Mouse (Mus musculus) testis, postnatal 14 days (tissue): ENCODE measurements at regions not wholly inside any gene's neighbourhood (a gene's known extent, or its start where the extent isn't known, plus 50 kb on each side); places are given as distances from the start of the nearest gene placed in this dataset.

Experiments used
- DNase-seq: peaks from one replicate; pipeline ENCODE4 v3.0.0; 2021; ENCODE audit warnings: low spot score

DNA sequence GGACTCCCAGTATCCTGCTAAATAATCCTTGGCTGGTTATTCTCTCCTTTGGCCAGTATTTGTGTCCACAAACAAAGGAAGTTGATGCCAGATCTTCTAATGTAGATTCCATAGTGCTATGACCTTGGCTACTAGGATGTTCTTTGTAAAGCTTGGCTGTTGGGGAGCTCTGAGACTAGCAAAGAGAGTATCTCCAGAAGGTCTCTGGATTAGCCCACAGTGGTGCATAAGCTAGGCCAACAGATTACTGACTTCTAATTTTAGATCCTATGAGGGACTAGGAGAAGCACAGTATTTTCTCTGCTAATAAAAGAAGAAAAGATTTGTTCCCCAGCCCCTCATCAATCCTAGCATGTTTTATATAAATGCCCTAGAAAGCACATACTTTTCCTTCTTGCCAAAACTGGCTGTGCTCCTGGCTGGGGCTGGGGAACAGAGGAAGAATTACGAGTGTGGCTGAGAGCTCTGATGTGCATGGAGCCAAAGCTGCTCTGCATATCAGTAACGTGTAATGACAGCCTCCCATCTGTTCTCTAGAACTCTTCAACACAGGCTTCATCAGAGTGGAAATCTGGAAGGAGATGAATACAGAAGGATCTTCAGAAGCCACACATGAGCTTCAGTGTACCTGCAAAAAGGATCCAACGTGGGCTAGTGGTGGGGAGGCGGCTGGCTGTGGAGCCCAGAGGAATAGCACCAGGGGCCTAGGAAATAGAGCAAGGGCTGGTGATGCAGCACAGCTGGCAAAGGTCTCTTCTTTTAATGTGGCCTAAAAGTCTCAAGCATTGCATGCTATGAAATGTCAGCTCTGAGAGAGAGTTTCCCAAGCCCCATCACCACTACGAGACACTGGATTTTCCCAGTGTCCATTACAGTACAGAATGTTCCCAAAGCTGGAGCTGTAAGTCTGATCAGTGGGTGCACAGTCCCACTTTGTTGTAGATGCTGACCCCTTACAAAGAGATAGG, 283.0 kb upstream of the Plxna2 start:
- DNase-seq, result peak; percentile 14

- no peak for DNase-seq
Observed at GRCm38 (mm10) chr1:194332639-194333038, 285.4 kb upstream of the Plxna2 start.

DNA sequence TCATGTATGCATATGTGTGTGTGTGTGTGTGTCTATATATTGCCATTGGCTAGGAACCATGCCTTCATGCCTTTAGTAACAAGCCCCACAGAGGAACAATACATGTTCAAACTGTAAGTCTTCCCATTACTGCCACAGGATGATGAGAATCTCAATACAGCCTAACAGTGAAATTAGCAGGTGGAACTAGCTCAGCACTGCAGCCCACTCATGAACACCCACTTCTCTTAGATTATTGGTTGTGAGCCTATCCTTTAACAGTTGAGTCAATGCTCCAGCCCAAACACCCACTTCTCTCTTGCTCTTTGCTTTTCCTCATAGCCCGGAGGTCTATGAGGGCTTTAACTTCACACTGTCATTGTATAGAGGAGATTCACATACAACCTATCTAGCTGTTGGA, 287.5 kb upstream of the Plxna2 start:
- no peak for DNase-seq

- DNase-seq, result no peak
Observed at GRCm38 (mm10) chr1:194320320-194321036, 297.5 kb upstream of the Plxna2 start.

DNA sequence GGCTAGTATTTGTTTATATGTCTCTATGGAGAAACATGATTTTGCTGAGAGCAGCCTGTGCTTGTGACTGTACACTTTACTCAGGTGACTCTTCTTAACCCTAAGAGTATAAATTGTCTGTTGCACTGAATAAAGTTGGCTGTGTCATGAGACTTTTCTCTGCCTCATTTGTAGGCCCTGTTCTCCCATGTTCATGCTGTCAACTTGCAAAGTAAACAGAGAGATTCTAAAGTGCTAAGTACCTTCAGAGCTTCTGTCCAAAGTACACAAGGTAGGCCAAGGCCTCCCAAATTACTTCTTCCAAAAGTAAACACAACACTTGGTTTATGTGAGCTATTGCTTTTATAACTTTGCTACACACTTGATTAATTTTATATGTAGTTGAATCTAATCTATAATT, 299.7 kb upstream of the Plxna2 start:
- no peak for DNase-seq

- no peak for DNase-seq
Observed at GRCm38 (mm10) chr1:194315593-194315992, 302.4 kb upstream of the Plxna2 start.

DNA sequence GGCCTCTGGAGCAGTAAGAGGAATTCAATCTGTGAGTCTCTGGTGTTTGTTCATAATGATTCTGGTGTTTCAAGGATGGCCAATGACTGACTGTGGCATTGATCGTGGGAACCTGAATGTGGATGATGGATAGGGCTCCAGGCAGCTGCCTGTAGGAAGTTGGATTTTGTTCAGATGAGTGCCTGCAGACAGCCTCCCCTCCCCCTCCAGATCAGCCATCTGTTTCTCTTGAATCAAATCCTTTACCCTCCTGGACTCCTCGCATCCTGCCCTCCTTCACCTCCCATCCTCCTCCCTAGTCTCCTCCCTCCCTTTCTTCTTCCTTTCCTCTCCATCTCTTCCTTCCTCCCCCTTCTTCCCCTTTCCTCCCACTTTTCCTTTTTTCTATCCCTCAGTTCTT, 307.6 kb upstream of the Plxna2 start:
- no peak for DNase-seq

- DNase-seq, result no peak
Observed at GRCm38 (mm10) chr1:194308648-194309047, 309.4 kb upstream of the Plxna2 start.

GRCm38 (mm10) chr1:194303951-194304350, 314.1 kb upstream of the Plxna2 start:
- no peak for DNase-seq

DNA sequence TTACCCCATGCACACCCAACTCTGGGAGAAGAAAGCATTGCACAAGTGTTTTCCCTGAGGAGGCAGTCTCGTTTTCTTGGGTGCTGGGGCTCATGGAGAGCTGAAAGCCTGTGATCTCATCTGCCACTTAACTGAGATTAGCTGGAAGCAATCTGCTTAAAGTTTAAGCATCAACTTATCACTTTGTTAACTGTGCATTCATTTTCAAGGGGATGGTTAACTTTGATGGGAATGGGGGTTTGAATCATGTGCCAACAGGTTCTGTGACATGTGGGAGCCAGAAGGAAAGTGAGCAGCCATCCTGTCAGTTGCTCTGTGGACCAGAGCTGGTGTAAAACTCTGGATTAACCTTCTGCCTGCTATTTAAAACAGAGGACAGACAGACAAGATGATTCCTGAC, 315.2 kb upstream of the Plxna2 start:
- DNase-seq, result no peak

GRCm38 (mm10) chr1:194281941-194282340, 336.1 kb upstream of the Plxna2 start:
- no peak for DNase-seq

- no peak for DNase-seq
Observed at GRCm38 (mm10) chr1:194268028-194268427, 350.0 kb upstream of the Plxna2 start.

- no peak for DNase-seq
Observed at GRCm38 (mm10) chr1:194262374-194262773, 355.6 kb upstream of the Plxna2 start.

- no peak for DNase-seq
Observed at GRCm38 (mm10) chr1:194259957-194260356, 358.1 kb upstream of the Plxna2 start.

GRCm38 (mm10) chr1:194244776-194245366, 373.1 kb upstream of the Plxna2 start:
- no peak for DNase-seq

DNA sequence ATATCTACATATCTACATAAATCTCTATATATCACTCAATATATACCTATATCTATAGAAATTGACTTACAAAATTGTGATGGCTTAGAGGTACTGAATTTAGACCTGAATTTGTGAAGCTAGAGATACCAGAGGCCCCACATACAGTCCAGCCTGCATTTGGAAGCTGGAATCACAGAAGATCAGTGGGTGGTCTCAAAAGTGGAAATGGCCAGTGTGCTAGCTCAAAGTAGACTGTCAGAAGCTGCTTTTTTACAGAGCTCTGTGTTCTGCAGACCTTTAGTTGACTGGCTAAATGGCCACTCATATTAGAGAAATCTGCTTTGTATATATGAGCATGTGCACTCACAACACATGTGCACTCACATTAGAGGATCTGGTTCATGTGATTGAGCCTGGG, 376.9 kb upstream of the Plxna2 start:
- DNase-seq, result no peak

- DNase-seq, result no peak
Observed at GRCm38 (mm10) chr1:194231206-194231605, 386.8 kb upstream of the Plxna2 start.

DNA sequence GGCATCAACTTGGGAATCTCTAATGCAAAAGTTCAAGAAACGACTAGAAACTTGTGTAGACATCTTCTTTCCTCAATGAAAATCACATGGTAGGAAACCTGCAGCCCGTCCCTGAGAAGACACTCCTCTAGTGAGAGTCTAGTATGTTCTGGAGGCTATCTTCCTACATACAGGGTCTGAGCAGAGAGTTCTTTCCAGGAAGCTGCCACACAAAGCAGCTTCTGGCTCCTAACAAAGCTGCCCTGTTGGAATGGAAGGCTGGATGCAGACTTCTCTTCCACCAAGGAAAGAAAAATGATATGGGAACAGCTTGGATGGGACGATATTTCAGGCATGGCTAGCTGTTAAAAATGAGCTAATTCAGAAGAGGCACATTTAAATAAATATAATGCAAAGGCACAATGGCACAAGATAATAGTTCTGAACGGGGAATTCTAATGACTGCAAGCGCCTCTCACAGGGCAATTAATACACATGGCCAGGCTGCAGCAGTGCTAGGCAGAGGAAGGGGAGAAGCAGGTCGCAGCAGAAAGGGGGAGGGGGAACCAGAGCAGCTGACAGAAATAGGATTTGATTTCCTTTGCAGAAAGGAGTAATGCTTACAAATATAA, 391.4 kb upstream of the Plxna2 start:
- no peak for DNase-seq

DNA sequence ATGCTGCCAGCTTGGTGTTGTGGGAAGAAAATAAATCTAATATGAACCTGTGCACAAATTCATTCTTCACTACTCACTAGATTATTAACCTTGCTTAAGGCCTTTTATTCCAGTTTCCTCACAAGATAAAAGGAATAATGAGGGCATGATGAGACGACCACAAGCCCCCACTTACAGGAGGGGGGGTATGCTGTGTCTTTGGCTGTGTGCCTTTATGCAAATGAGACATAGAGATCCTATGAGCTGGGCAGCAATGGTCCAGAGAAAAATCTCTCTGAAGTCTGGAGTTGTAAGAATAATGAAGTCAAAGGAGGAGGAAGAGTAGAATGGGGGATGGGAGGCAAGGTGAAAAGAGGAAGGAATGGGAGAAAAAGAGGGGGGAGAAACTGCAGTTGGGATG, 392.2 kb upstream of the Plxna2 start:
- DNase-seq, result no peak

GRCm38 (mm10) chr1:194224046-194224445, 394.0 kb upstream of the Plxna2 start:
- no peak for DNase-seq

GRCm38 (mm10) chr1:194223610-194224009, 394.4 kb upstream of the Plxna2 start:
- no peak for DNase-seq

- peak; percentile 45 for DNase-seq
Observed at GRCm38 (mm10) chr1:194223015-194223414, 395.0 kb upstream of the Plxna2 start.
